Mouse (Mus musculus) stomach, postnatal 0 days (tissue): ENCODE measurements around the gene Chchd6. TPM values are rescaled to one million over a fixed set of nuclear protein-coding genes. Genes with fewer than 3 reads are reported as not detected.

Experiments
- ATAC-seq: fragments of 200-750 bp; cut with Nextera tagmentation; 2 replicates; pipeline ENCODE4 v1.8.0; 2017; ENCODE audit not compliant: low FRiP score, low TSS enrichment
- DNase-seq: peaks from one replicate; pipeline ENCODE4 v3.0.0-alpha.2; 2016; ENCODE audit warnings: low spot score
- H3K27ac ChIP-seq: fragments of 300-500 bp; sonication (generic); replicated peaks from 2 replicates; pipeline ENCODE4 v1.5.1; 2014; ENCODE audit warnings: mild to moderate bottlenecking, control low read depth
- H3K27me3 ChIP-seq: fragments of 300-500 bp; sonication (generic); 2 replicates; pipeline ENCODE4 v1.6.1; 2014; ENCODE audit warnings: low read length; ENCODE audit not compliant: control insufficient read depth, insufficient read depth
- H3K36me3 ChIP-seq: fragments of 300-500 bp; sonication (generic); 2 replicates; pipeline ENCODE4 v1.6.1; 2014; ENCODE audit warnings: low read length, mixed read lengths; ENCODE audit not compliant: control insufficient read depth, insufficient read depth
- H3K4me1 ChIP-seq: fragments of 300-500 bp; sonication (generic); replicated peaks from 2 replicates; pipeline ENCODE4 v1.6.1; 2014; ENCODE audit warnings: antibody characterized with exemption; ENCODE audit not compliant: control insufficient read depth, insufficient read depth
- H3K4me2 ChIP-seq: fragments of 300-500 bp; sonication (generic); replicated peaks from 2 replicates; pipeline ENCODE4 v1.6.1; 2014; ENCODE audit warnings: low read depth, mild to moderate bottlenecking, control low read depth, moderate library complexity
- H3K4me3 ChIP-seq: fragments of 300-500 bp; sonication (generic); 2 replicates; pipeline ENCODE4 v1.5.1; 2014; ENCODE audit warnings: low read depth, low read length, control low read depth
- H3K9ac ChIP-seq: fragments of 300-500 bp; sonication (generic); 2 replicates; pipeline ENCODE4 v1.6.1; 2014; ENCODE audit warnings: mild to moderate bottlenecking, low read length, control low read depth, mixed read lengths
- H3K9me3 ChIP-seq: fragments of 300-500 bp; sonication (generic); 2 replicates; pipeline ENCODE4 v1.6.1; 2016; ENCODE audit warnings: low read length; ENCODE audit not compliant: control insufficient read depth
- CTCF ChIP-seq: IDR thresholded peaks from 2 replicates; pipeline ENCODE4 v1.5.1; 2016; ENCODE audit warnings: antibody characterized with exemption, low read depth, mild to moderate bottlenecking, moderate library complexity
- EP300 ChIP-seq: optimal IDR thresholded peaks from 2 replicates; pipeline ENCODE3; 2016; ENCODE audit warnings: antibody characterized with exemption
- WGBS: fragments of 180-500 bp; shearing (Covaris S2); extraction: QIAGEN DNeasy Blood & Tissue Kit; methylation state at CpG from one replicate; pipeline ENCODE4 v1.1.7; 2014; 5-methylcytosine and 5-hydroxymethylcytosine counted together
- polyA plus RNA-seq: library from polyadenylated mRNA; unstranded; fragments of >200 nt; fragmentation: Nextera tagmentation; extraction: Ambion mirVana; gene quantifications from 2 replicates; pipeline ENCODE4 v1.2.1, GENCODE M21; 2015

Gene Chchd6
- polyA plus RNA-seq, 1 experiment from 2014 or later = 22.7 TPM

DNA sequence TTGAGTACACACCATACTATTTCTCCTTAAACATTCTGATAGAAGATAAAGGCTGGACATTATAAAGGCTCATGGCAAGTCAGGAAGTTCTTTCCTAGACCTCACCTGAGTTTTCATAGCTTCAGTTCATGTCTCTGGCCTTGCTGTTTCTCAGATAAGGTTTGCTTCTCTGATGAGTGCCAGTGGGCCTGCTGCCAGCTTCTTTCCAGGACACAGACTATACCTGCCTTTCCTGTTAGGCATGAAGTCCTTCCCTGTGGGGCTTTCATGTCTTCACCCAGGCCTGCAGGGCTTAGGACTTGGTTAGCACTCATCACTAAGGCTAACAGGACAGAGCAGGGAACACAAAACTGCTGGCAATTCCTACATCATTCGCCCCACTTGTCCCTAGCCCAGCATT is 186.4 kb downstream of the Chchd6 start:
- TF ChIP-seq CTCF (no peak), EP300 (no peak)
- Histone ChIP-seq H3K4me2 (no peak overlapping the region), H3K9me3 (no peaks in the 10 kb centered on the region), H3K27ac (no peak overlapping the region), H3K27me3 (no peaks in the 10 kb centered on the region), H3K36me3 (no peaks in the 10 kb centered on the region), H3K4me1 (no peaks in the 10 kb centered on the region), H3K4me3 (no peak overlapping the region), H3K9ac (no peak overlapping the region)
- WGBS = 83% methylated on average over 1 of the region's 1 CpGs
- DNase-seq = no peak
- ATAC-seq = no peak

DNA sequence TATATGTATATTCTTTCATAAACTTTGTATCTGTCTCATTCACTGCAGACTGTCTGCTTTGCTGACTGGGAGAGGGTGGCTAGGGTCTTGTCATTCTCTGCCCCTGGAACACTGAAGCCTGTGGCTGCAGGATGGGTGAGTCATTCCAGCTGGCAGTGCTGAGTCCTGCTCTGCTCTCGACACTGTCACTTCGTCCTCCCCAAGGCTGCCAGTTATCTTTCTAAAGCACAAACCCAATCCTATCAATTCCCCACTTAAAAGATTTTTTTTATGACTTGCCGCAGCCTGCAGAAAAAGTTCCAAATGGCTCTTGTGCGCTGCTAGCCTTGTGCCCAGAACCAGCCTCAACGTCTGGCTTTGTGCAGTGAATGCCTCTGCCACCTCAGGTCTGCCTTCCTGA is 187.2 kb downstream of the Chchd6 start:
- no peak overlapping the region for H3K27ac ChIP-seq
- no peak overlapping the region for H3K4me3 ChIP-seq
- no peaks in the 10 kb centered on the region for H3K36me3 ChIP-seq
- no peak for DNase-seq
- H3K27me3 ChIP-seq = no peaks in the 10 kb centered on the region
- no peaks in the 10 kb centered on the region for H3K4me1 ChIP-seq
- WGBS = 62% methylated on average over 5 of the region's 5 CpGs
- TF ChIP-seq CTCF (no peak), EP300 (no peak)
- H3K9ac ChIP-seq = no peak overlapping the region
- H3K9me3 ChIP-seq = no peaks in the 10 kb centered on the region
- no peak overlapping the region for H3K4me2 ChIP-seq
- no peak for ATAC-seq

DNA sequence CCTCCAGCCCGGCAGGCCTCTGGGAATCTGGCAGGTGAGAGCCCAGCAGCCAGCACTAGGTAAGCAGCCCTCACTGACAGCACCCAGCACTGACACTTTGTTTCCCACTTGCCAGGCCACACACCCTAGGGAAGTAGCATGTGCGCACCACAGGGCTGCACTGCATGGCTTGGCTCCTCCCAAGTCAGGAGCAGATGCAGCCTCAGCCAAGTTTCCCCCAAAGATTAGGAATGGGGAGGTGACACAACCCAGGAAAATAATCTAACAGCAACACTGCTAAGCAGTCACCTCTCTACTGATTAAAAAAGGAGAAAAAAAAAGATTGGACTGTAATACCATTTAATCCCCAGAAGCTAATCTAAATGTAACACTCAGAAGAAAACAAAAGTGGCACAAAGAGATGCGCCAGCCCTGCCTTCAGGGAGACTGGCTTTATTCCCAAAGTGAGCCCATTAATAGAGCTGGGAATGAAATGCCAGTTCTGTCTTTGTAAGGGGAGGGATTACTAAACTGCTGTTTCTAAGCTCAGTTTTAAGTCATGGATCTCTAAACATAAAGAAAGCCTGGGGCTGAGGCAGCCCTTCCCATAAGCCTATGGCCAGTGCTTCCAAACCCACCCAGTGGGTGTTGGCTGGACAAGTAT is 188.1 kb downstream of the Chchd6 start:
- DNase-seq (no peak), ATAC-seq (peak; percentile 62)
- no peaks in the 10 kb centered on the region for H3K4me1 ChIP-seq
- no peaks in the 10 kb centered on the region for H3K27me3 ChIP-seq
- H3K4me2 ChIP-seq = no peak overlapping the region
- H3K9me3 ChIP-seq = no peaks in the 10 kb centered on the region
- no peak overlapping the region for H3K9ac ChIP-seq
- H3K36me3 ChIP-seq = no peaks in the 10 kb centered on the region
- TF ChIP-seq CTCF (no peak), EP300 (no peak)
- no peak overlapping the region for H3K4me3 ChIP-seq
- WGBS = 61% methylated on average over 3 of the region's 3 CpGs
- H3K27ac ChIP-seq = no peak overlapping the region

DNA sequence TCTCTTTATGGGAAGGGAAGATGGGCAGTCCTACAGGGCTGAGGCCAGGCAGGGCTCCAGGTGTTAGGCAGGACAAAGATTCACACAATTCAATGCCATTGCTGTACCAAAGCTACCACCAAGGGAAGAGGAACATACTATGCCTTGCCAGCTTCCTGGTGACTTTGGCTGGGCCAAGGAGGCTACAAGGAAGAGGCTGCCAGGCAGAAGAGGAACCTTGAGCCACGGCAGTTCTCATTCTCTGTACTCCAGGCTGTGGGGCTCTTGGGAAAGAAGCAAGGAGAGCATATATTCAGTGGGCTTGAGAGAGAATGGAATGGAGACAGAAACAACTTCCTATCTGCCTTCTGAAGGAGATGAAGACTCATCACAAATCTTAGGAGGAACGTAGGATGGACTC is 190.5 kb downstream of the Chchd6 start:
- no peak overlapping the region for H3K4me3 ChIP-seq
- no peak for DNase-seq
- H3K4me2 ChIP-seq = no peak overlapping the region
- no peak for ATAC-seq
- no peak for TF ChIP-seq CTCF
- no peaks in the 10 kb centered on the region for H3K4me1 ChIP-seq
- H3K9ac ChIP-seq = no peak overlapping the region
- no peaks in the 10 kb centered on the region for H3K9me3 ChIP-seq
- H3K27me3 ChIP-seq = no peaks in the 10 kb centered on the region
- WGBS = 86% methylated on average over 2 of the region's 2 CpGs
- H3K36me3 ChIP-seq = no peaks in the 10 kb centered on the region
- no peak overlapping the region for H3K27ac ChIP-seq

DNA sequence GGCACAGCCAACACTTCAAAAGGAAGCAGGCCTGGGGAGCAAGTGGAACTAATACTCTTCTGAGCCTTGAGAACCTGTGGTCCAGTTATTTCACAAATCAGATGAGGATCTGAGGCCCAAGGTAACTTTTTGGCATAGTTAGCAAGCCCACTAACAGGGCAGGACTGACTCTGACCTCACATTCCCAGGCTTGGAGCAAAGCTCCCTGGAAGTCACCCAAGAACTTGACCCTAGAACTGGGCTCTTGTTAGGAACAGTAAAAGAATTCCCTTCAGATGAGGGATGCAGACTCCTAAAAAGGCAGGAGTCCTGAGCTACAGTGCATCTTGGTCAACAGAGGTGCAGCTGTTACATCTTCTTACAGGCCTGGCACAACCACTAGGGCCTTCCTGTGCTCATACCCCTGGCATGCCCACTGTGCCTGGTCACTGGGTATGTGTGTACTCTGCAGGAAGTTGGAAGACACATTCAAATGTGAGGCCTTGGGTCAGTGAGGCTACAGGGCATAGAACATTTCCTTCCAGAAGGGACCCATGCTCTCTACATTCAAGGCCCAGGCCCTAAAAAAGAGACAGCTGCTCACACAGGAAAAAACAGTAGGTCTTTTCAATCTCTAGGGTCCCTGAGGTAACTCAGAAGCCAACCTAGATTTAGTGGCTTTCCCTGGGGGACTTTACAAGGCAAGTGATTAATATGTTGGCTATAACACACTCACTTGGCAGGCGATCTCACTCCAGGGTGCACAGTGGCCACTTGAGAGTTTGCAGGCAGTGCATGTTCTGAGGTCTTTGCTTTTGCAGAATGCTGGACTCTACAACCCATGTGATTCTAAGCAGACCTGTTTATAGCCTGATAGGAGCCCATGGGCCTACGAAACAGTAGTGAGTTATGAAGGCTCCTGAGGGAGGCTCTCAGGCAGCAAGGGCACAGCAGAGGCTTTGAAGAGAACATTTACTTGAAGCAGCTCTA is 191.9 kb downstream of the Chchd6 start:
- Histone ChIP-seq H3K9me3 (no peaks in the 10 kb centered on the region), H3K4me1 (no peaks in the 10 kb centered on the region), H3K36me3 (no peaks in the 10 kb centered on the region), H3K4me3 (no peak overlapping the region), H3K4me2 (no peak overlapping the region), H3K9ac (no peak overlapping the region), H3K27me3 (no peaks in the 10 kb centered on the region), H3K27ac (no peak overlapping the region)
- TF ChIP-seq CTCF (no peak), EP300 (no peak)
- ATAC-seq (no peak), DNase-seq (no peak)
- 78% methylated on average over 2 of the region's 2 CpGs for WGBS

DNA sequence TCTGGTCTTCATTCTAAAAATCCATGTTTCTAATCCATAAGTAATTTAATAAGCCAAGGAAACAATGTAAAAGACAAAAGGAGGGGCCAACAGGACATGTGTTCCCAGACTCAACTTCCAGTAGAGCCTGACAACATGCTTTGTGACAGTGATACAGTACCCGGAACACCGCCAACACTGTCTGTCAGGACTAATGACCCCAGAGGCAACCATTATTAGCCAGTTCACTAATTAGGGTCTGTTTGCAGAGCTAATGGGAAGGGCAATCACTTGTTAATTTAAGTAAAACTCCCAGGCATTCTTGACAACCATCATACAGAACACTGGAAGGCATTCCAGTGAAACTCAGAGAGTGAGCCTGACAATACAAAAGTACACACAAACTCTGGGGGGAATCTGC is 193.0 kb downstream of the Chchd6 start:
- Histone ChIP-seq H3K4me3 (no peak overlapping the region), H3K9ac (no peak overlapping the region), H3K4me2 (no peak overlapping the region), H3K4me1 (no peaks in the 10 kb centered on the region), H3K9me3 (no peaks in the 10 kb centered on the region), H3K27me3 (no peaks in the 10 kb centered on the region), H3K27ac (no peak overlapping the region), H3K36me3 (no peaks in the 10 kb centered on the region)
- ATAC-seq (no peak), DNase-seq (no peak)
- TF ChIP-seq CTCF (no peak), EP300 (no peak)
- 95% methylated on average over 2 of the region's 2 CpGs for WGBS
